Mouse (Mus musculus): ENCODE results near the gene Chaf1a. TPM values are rescaled to one million over a fixed set of nuclear protein-coding genes. Genes with fewer than 3 reads are reported as not detected.
"Not testable (repeated sequence)": the region's sequence is repeated elsewhere in the genome, so short reads cannot be mapped to it uniquely, and the experiment has no call there.

Gene Chaf1a
- polyA plus RNA-seq, 1 experiment from 2014 or later, result 6.5 TPM

GRCm38 (mm10) chr17:56100811-56101210 is 60.6 kb downstream of the Chaf1a start:
- Histone ChIP-seq H3K4me1 (ENCODE audit: insufficient read depth) (no peaks in the 10 kb centered on the region), H3K9ac (replicated peaks) (no peak overlapping the region), H3K36me3 (replicated peaks; ENCODE audit: insufficient read depth, low read length) (peaks cover 53% of the 10 kb centered on the region), H3K27me3 (ENCODE audit: insufficient read depth, low read length) (no peaks in the 10 kb centered on the region), H3K9me3 (ENCODE audit: low read length) (no peaks in the 10 kb centered on the region), H3K4me2 (ENCODE audit: low read depth, low read length) (no peak overlapping the region), H3K27ac (ENCODE audit: low read depth) (no peak overlapping the region), H3K4me3 (ENCODE audit: low read depth, low read length) (no peak overlapping the region)
- ATAC-seq, result no peak
- no peak for DNase-seq
- TF ChIP-seq CTCF (IDR thresholded peaks at IDR 0.05; ENCODE audit: low read depth) (no peak), EP300 (IDR thresholded peaks at IDR 0.05; ENCODE audit: low read depth) (no peak)
- 82% methylated on average over 3 of the region's 3 CpGs for WGBS (ENCODE audit: insufficient replicate concordance)

- Histone ChIP-seq H3K4me1 (ENCODE audit: insufficient read depth) (no peaks in the 10 kb centered on the region), H3K27me3 (ENCODE audit: insufficient read depth, low read length) (no peaks in the 10 kb centered on the region), H3K4me3 (ENCODE audit: low read depth, low read length) (no peak overlapping the region), H3K4me2 (ENCODE audit: low read depth, low read length) (no peak overlapping the region), H3K9me3 (ENCODE audit: low read length) (no peaks in the 10 kb centered on the region), H3K27ac (ENCODE audit: low read depth) (no peak overlapping the region), H3K36me3 (replicated peaks; ENCODE audit: insufficient read depth, low read length) (peaks cover 40% of the 10 kb centered on the region), H3K9ac (replicated peaks) (no peak overlapping the region)
- 89% methylated on average over 5 of the region's 5 CpGs for WGBS (ENCODE audit: insufficient replicate concordance)
- DNase-seq (no peak), ATAC-seq (no peak)
- no peak for TF ChIP-seq CTCF (IDR thresholded peaks at IDR 0.05; ENCODE audit: low read depth)
- TF ChIP-seq EP300 (IDR thresholded peaks at IDR 0.05; ENCODE audit: low read depth), result no peak
These were observed 61.9 kb downstream of the Chaf1a start for GRCm38 (mm10) chr17:56102158-56102557.

DNA sequence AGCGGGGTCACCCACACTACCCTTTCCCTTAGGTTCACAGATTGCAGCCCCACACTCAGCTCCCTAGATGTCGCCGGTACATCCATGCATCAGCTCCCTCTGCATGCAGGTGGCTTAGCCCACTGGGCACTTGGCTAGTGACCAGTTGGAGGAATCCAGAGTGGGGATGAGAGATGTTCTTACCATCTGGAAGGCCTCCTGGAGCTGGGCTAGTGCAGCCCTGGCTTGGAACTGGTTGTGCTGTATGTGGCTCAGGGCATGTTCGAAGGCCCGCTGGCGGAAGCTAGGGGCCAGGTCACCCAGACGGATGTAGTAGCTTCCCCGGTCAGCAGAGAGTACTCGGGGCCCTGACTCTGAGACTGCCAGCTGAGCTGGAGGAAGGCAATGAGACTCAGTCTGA is 62.7 kb downstream of the Chaf1a start:
- DNase-seq (peak; percentile 13), ATAC-seq (no peak)
- H3K27ac ChIP-seq (ENCODE audit: low read depth), result no peak overlapping the region
- no peak overlapping the region for H3K9ac ChIP-seq (replicated peaks)
- WGBS (ENCODE audit: insufficient replicate concordance), result 93% methylated on average over 9 of the region's 9 CpGs
- peaks cover 33% of the 10 kb centered on the region for H3K36me3 ChIP-seq (replicated peaks; ENCODE audit: insufficient read depth, low read length)
- H3K9me3 ChIP-seq (ENCODE audit: low read length), result no peaks in the 10 kb centered on the region
- H3K4me2 ChIP-seq (ENCODE audit: low read depth, low read length), result no peak overlapping the region
- no peaks in the 10 kb centered on the region for H3K4me1 ChIP-seq (ENCODE audit: insufficient read depth)
- H3K27me3 ChIP-seq (ENCODE audit: insufficient read depth, low read length), result no peaks in the 10 kb centered on the region
- TF ChIP-seq CTCF (IDR thresholded peaks at IDR 0.05; ENCODE audit: low read depth) (no peak), EP300 (IDR thresholded peaks at IDR 0.05; ENCODE audit: low read depth) (no peak)
- H3K4me3 ChIP-seq (ENCODE audit: low read depth, low read length), result no peak overlapping the region

- Histone ChIP-seq H3K9ac (replicated peaks) (no peak overlapping the region), H3K27me3 (ENCODE audit: insufficient read depth, low read length) (no peaks in the 10 kb centered on the region), H3K4me3 (ENCODE audit: low read depth, low read length) (no peak overlapping the region), H3K9me3 (ENCODE audit: low read length) (no peaks in the 10 kb centered on the region), H3K4me1 (ENCODE audit: insufficient read depth) (no peaks in the 10 kb centered on the region), H3K27ac (ENCODE audit: low read depth) (no peak overlapping the region), H3K4me2 (ENCODE audit: low read depth, low read length) (no peak overlapping the region), H3K36me3 (replicated peaks; ENCODE audit: insufficient read depth, low read length) (peaks cover 29% of the 10 kb centered on the region)
- ATAC-seq (no peak), DNase-seq (peak; percentile 12)
- 86% methylated on average over 8 of the region's 8 CpGs for WGBS (ENCODE audit: insufficient replicate concordance)
- TF ChIP-seq EP300 (IDR thresholded peaks at IDR 0.05; ENCODE audit: low read depth) (no peak), CTCF (IDR thresholded peaks at IDR 0.05; ENCODE audit: low read depth) (no peak)
These were observed 63.4 kb downstream of the Chaf1a start for GRCm38 (mm10) chr17:56103465-56104285.

- not testable (repeated sequence) for H3K9me3 ChIP-seq (ENCODE audit: low read length); H3K9ac ChIP-seq (replicated peaks); H3K4me1 ChIP-seq (ENCODE audit: insufficient read depth); H3K27me3 ChIP-seq (ENCODE audit: insufficient read depth, low read length); DNase-seq; H3K27ac ChIP-seq (ENCODE audit: low read depth); H3K4me3 ChIP-seq (ENCODE audit: low read depth, low read length); H3K4me2 ChIP-seq (ENCODE audit: low read depth, low read length); ATAC-seq
- H3K36me3 ChIP-seq (replicated peaks; ENCODE audit: insufficient read depth, low read length), result peaks cover 25% of the 10 kb centered on the region
- WGBS (ENCODE audit: insufficient replicate concordance), result 81% methylated on average over 2 of the region's 5 CpGs
These were observed 64.6 kb downstream of the Chaf1a start for GRCm38 (mm10) chr17:56104821-56105220.

GRCm38 (mm10) chr17:56106436-56106835 is 66.2 kb downstream of the Chaf1a start:
- not testable (repeated sequence) for ATAC-seq; H3K27ac ChIP-seq (ENCODE audit: low read depth); H3K4me1 ChIP-seq (ENCODE audit: insufficient read depth); H3K9ac ChIP-seq (replicated peaks); H3K4me3 ChIP-seq (ENCODE audit: low read depth, low read length); H3K4me2 ChIP-seq (ENCODE audit: low read depth, low read length); H3K27me3 ChIP-seq (ENCODE audit: insufficient read depth, low read length); H3K9me3 ChIP-seq (ENCODE audit: low read length); DNase-seq
- 88% methylated on average over 4 of the region's 4 CpGs for WGBS (ENCODE audit: insufficient replicate concordance)
- H3K36me3 ChIP-seq (replicated peaks; ENCODE audit: insufficient read depth, low read length), result peaks cover 11% of the 10 kb centered on the region
